ENCODE assay signal across 23 mouse cellular contexts in the genomic region with DNA sequence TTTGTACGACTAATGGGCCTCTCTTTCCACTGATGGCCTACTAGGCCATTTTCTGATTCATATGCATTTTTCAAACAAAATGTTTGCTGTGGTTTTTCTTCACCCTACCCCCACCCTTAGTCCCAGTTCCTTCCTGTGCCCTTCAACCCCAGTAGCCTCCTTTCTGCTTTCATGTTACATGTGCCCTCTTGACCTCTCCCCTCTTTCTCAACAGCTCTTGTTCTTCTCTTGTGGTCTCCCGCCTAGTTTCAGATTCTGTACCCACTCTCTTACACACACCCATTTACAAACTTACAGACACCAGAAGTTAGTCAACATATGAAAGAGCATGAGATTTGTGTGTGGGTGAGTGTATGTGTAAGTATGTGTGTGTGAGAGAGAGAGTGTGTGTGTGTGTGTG. TPM values are rescaled to one million over a fixed set of nuclear protein-coding genes. Genes with fewer than 3 reads are reported as not detected.
DNase-seq lines count a peak whose midpoint lies in the region; ATAC-seq lines count a peak whose summit lies in the region.
"Had no signal": no experiment of that assay in that cellular context is flagged by ENCODE, and none has a peak within 500 bp of the region (broad histone marks: within the 10 kb centered on the region; RNA-seq: fewer than 3 reads in every experiment).

No protein-coding gene starts in this region.

- peaks cover 3% of the 10 kb centered on the region; the same call in 1 of the 2 replicates for H3K4me1 ChIP-seq in liver, embryonic 15.5 days (replicated peaks)
- peaks cover 8% of the 10 kb centered on the region; the same call in 1 of the 2 replicates for H3K4me1 ChIP-seq in liver, embryonic 12.5 days
- peaks cover 60% of the 10 kb centered on the region for H3K4me1 ChIP-seq in neural tube, embryonic 13.5 days (replicated peaks)
- peaks cover 34% of the 10 kb centered on the region for H3K4me1 ChIP-seq in neural tube, embryonic 15.5 days
- peaks cover 39% of the 10 kb centered on the region for H3K4me1 ChIP-seq in midbrain, embryonic 15.5 days
- peaks cover 28% of the 10 kb centered on the region for H3K4me1 ChIP-seq in forebrain, embryonic 15.5 days

- H3K9me3 ChIP-seq in liver, embryonic 15.5 days (replicated peaks), result no peaks in the 10 kb centered on the region
- H3K9me3 ChIP-seq in liver, embryonic 12.5 days (replicated peaks), result no peaks in the 10 kb centered on the region
- H3K9me3 ChIP-seq in neural tube, embryonic 13.5 days, result no peaks in the 10 kb centered on the region
- H3K9me3 ChIP-seq in neural tube, embryonic 15.5 days (replicated peaks), result no peaks in the 10 kb centered on the region
- no peaks in the 10 kb centered on the region for H3K9me3 ChIP-seq in midbrain, embryonic 15.5 days
- no peaks in the 10 kb centered on the region for H3K9me3 ChIP-seq in forebrain, embryonic 15.5 days
- H3K9me3 ChIP-seq: embryonic facial prominence, embryonic 13.5 days; forebrain, embryonic 13.5 days; limb, embryonic 13.5 days; liver, embryonic 13.5 days; midbrain, embryonic 12.5 days had no signal

- no peak for DNase-seq in layer of hippocampus, adult 8-10 months (ENCODE audit: low spot score in 2 of 2)
- DNase-seq: adrenal gland, adult 8-10 months; cerebellum, adult 2 months; cerebellum, postnatal 25 days; embryo, embryonic 11 days; gastrocnemius, adult 2 months; kidney, adult 9 months; kidney, postnatal 14 days; liver, embryonic 13.5 days; lung, embryonic 14.5 days had no signal

- WGBS in liver, embryonic 15.5 days (ENCODE audit: insufficient replicate concordance), result 48% methylated on average over 2 of the region's 2 CpGs
- 73% methylated on average over 2 of the region's 2 CpGs for WGBS in liver, embryonic 12.5 days (ENCODE audit: insufficient replicate concordance)
- 53% methylated on average over 2 of the region's 2 CpGs for whole genome bisulfite sequencing in neural tube, embryonic 13.5 days
- WGBS in neural tube, embryonic 15.5 days, result 67% methylated on average over 2 of the region's 2 CpGs
- 81% methylated on average over 2 of the region's 2 CpGs for WGBS in midbrain, embryonic 15.5 days
- 81% methylated on average over 2 of the region's 2 CpGs for WGBS in forebrain, embryonic 15.5 days

- no peaks in the 10 kb centered on the region for H3K36me3 ChIP-seq in liver, embryonic 15.5 days (replicated peaks)
- H3K36me3 ChIP-seq in liver, embryonic 12.5 days, result no peaks in the 10 kb centered on the region
- H3K36me3 ChIP-seq in neural tube, embryonic 13.5 days, result no peaks in the 10 kb centered on the region
- H3K36me3 ChIP-seq in neural tube, embryonic 15.5 days, result no peaks in the 10 kb centered on the region
- no peaks in the 10 kb centered on the region for H3K36me3 ChIP-seq in midbrain, embryonic 15.5 days (replicated peaks)
- H3K36me3 ChIP-seq in forebrain, embryonic 15.5 days, result no peaks in the 10 kb centered on the region
- H3K36me3 ChIP-seq: embryonic facial prominence, embryonic 13.5 days; limb, embryonic 13.5 days; liver, embryonic 13.5 days; midbrain, embryonic 12.5 days had no signal

- H3K9ac ChIP-seq in liver, embryonic 15.5 days, result no peak overlapping the region
- H3K9ac ChIP-seq in liver, embryonic 12.5 days, result no peak overlapping the region
- H3K9ac ChIP-seq in neural tube, embryonic 13.5 days, result no peak overlapping the region
- no peak overlapping the region for H3K9ac ChIP-seq in neural tube, embryonic 15.5 days (replicated peaks)
- no peak overlapping the region for H3K9ac ChIP-seq in midbrain, embryonic 15.5 days
- no peak overlapping the region for H3K9ac ChIP-seq in forebrain, embryonic 15.5 days (replicated peaks)
- H3K9ac ChIP-seq: embryonic facial prominence, embryonic 13.5 days; forebrain, embryonic 13.5 days; limb, embryonic 13.5 days; liver, embryonic 13.5 days; lung, embryonic 14.5 days; midbrain, embryonic 12.5 days had no signal

- H3K4me3 ChIP-seq in liver, embryonic 15.5 days (replicated peaks), result no peak overlapping the region
- no peak overlapping the region for H3K4me3 ChIP-seq in liver, embryonic 12.5 days
- no peak overlapping the region for H3K4me3 ChIP-seq in neural tube, embryonic 13.5 days
- H3K4me3 ChIP-seq in neural tube, embryonic 15.5 days (replicated peaks), result no peak overlapping the region
- H3K4me3 ChIP-seq in midbrain, embryonic 15.5 days, result no peak overlapping the region
- H3K4me3 ChIP-seq in forebrain, embryonic 15.5 days, result no peak overlapping the region
- H3K4me3 ChIP-seq: embryonic facial prominence, embryonic 13.5 days; forebrain, embryonic 13.5 days; gastrocnemius, adult 2 months; layer of hippocampus, adult 2 months; limb, embryonic 13.5 days; liver, embryonic 13.5 days; midbrain, embryonic 12.5 days had no signal

- ATAC-seq in liver, embryonic 15.5 days (ENCODE audit: insufficient read depth), result 0 out of 2 replicates have a peak, but pooled peaks have one; percentile 7
- no peak for ATAC-seq in liver, embryonic 12.5 days
- ATAC-seq in neural tube, embryonic 13.5 days (ENCODE audit: low read depth), result no peak
- ATAC-seq in neural tube, embryonic 15.5 days (ENCODE audit: low FRiP score), result no peak
- no peak for ATAC-seq in midbrain, embryonic 15.5 days (replicated peaks)
- no peak for ATAC-seq in forebrain, embryonic 15.5 days (replicated peaks)
- ATAC-seq: forebrain, embryonic 13.5 days had no signal

- peaks cover 40% of the 10 kb centered on the region for H3K27me3 ChIP-seq in liver, embryonic 15.5 days
- H3K27me3 ChIP-seq in liver, embryonic 12.5 days (replicated peaks), result peaks cover 50% of the 10 kb centered on the region
- H3K27me3 ChIP-seq in neural tube, embryonic 13.5 days, result no peaks in the 10 kb centered on the region
- no peaks in the 10 kb centered on the region for H3K27me3 ChIP-seq in neural tube, embryonic 15.5 days (replicated peaks)
- H3K27me3 ChIP-seq in midbrain, embryonic 15.5 days (replicated peaks), result no peaks in the 10 kb centered on the region
- no peaks in the 10 kb centered on the region for H3K27me3 ChIP-seq in forebrain, embryonic 15.5 days

- H3K4me2 ChIP-seq in liver, embryonic 15.5 days, result no peak overlapping the region
- H3K4me2 ChIP-seq in liver, embryonic 12.5 days, result no peak overlapping the region
- H3K4me2 ChIP-seq in neural tube, embryonic 13.5 days, result peak overlapping the region; percentile 20; the same call in 1 of the 2 replicates
- no peak overlapping the region for H3K4me2 ChIP-seq in neural tube, embryonic 15.5 days
- peak overlapping the region; percentile 33 for H3K4me2 ChIP-seq in midbrain, embryonic 15.5 days
- H3K4me2 ChIP-seq in forebrain, embryonic 15.5 days (replicated peaks), result no peak overlapping the region
- H3K4me2 ChIP-seq: embryonic facial prominence, embryonic 13.5 days; heart, embryonic 11.5 days; limb, embryonic 13.5 days; liver, embryonic 13.5 days; lung, embryonic 14.5 days had no signal

- H3K27ac ChIP-seq in liver, embryonic 15.5 days (replicated peaks), result no peak overlapping the region
- H3K27ac ChIP-seq in liver, embryonic 12.5 days, result no peak overlapping the region
- no peak overlapping the region for H3K27ac ChIP-seq in neural tube, embryonic 13.5 days (replicated peaks)
- no peak overlapping the region for H3K27ac ChIP-seq in neural tube, embryonic 15.5 days (replicated peaks)
- no peak overlapping the region for H3K27ac ChIP-seq in midbrain, embryonic 15.5 days
- H3K27ac ChIP-seq in forebrain, embryonic 15.5 days (replicated peaks), result no peak overlapping the region
- H3K27ac ChIP-seq: embryonic facial prominence, embryonic 13.5 days; forebrain, embryonic 13.5 days; gastrocnemius, adult 2 months; layer of hippocampus, adult 2 months; limb, embryonic 13.5 days; liver, embryonic 13.5 days; midbrain, embryonic 12.5 days had no signal

RNA-seq across cellular contexts. Expression of a gene that starts 3.4 kb away (rescaled TPM):
- polyA plus RNA-seq in liver, embryonic 15.5 days (2015; fragmentation: Nextera tagmentation; extraction: Ambion mirVana), result 0.06 and 0.08 TPM in 2 replicates
- 0.35 and 0.36 TPM in 2 replicates for polyA plus RNA-seq in liver, embryonic 12.5 days (2016; fragmentation: Nextera tagmentation; extraction: Ambion mirVana)
- polyA plus RNA-seq in neural tube, embryonic 13.5 days (2015; fragmentation: Nextera tagmentation; extraction: Ambion mirVana), result 10.9 and 13.9 TPM in 2 replicates
- 8.7 and 9.3 TPM in 2 replicates for polyA plus RNA-seq in neural tube, embryonic 15.5 days (2015; fragmentation: Nextera tagmentation; extraction: Ambion mirVana)
- 15.3 and 15.9 TPM in 2 replicates for polyA plus RNA-seq in midbrain, embryonic 15.5 days (2015; fragmentation: Nextera tagmentation; extraction: Ambion mirVana)
- total RNA-seq in layer of hippocampus, adult 8-10 months (2022), result 10 to 100 TPM; 21.8 to 27.5 (median 23.6) TPM
- 7.6 and 10.1 TPM in 2 replicates for polyA plus RNA-seq in forebrain, embryonic 15.5 days (2015; fragmentation: Nextera tagmentation; extraction: Ambion mirVana)
- total RNA-seq: MEL had no signal

Comparison
In these comparisons a context has a peak if more than half of its experiments do, and no peak if none do; other contexts are left out.
1. H3K4me2 ChIP-seq: peak in neural tube, embryonic 13.5 days (single experiment) and midbrain, embryonic 15.5 days (single experiment); none in liver, embryonic 15.5 days (single experiment), liver, embryonic 12.5 days (single experiment), neural tube, embryonic 15.5 days (single experiment) and forebrain, embryonic 15.5 days (single experiment).